Mouse (Mus musculus) cerebellum, adult 2 months (tissue): ENCODE data around the gene Haus4.

ENCODE experiments used
- CTCF ChIP-seq: fragments of 200-500 bp; IDR thresholded peaks from 2 replicates; pipeline ENCODE4 v1.5.1; 2011; ENCODE audit warnings: low read depth, mild to moderate bottlenecking, control low read depth, low read length, moderate library complexity, borderline replicate concordance; ENCODE audit not compliant: insufficient read depth
- POLR2A ChIP-seq: fragments of 200-500 bp; IDR thresholded peaks from 2 replicates; pipeline ENCODE4 v1.6.1; 2011; ENCODE audit warnings: low read length, control low read depth, borderline replicate concordance; ENCODE audit not compliant: insufficient read depth

DNA sequence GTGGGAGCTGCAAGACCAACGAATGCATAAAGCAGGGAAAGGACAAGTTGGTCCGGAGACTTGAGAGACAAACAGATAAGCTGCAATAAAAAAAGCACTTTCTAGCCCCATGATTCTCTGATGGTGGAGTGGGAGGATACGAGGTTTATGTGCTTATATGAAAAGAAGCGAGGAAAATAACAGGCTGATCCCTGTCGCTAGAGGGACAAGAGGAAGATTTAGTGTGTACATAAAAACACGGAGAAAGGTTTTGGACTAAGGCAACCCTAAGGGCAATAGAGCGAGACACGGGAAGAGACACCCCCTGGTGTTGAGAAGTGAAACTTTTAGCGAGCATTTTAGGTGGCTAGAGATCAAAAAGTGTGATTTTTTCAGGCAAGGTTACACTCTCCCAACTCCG lies 23.6 kb upstream of the Haus4 start:
- peak; percentile 17; the same call in 1 of the 2 replicates for TF ChIP-seq CTCF
- TF ChIP-seq POLR2A, result no peak
